ENCODE assay signal across 28 mouse cellular contexts in the genomic region with DNA sequence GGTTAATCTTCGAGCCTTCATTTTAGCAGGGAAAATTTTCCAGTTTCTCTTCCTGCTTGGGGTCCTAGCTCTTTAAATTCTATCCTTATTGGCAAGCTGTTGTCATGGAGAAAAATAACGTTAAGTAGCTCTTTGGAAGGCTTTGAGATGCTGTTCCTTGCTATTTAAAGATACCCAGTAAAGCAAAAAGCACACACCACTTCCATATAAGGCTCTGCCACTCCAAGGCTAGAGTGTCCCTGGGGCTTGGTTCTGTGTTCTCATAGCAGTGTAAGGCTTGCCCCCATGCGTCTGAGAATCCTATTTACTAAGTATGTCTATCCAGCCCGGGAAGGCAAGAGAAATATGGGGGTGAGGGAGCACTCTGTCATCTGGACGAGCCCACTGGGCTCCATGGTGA. TPM values are rescaled to one million over a fixed set of nuclear protein-coding genes. Genes with fewer than 3 reads are reported as not detected.
DNase-seq lines count a peak whose midpoint lies in the region; ATAC-seq and TF ChIP-seq lines count a peak whose summit lies in the region.
"Had no signal": no experiment of that assay in that cellular context is flagged by ENCODE, and none has a peak within 500 bp of the region (broad histone marks: within the 10 kb centered on the region; RNA-seq: fewer than 3 reads in every experiment).

No protein-coding gene starts in this region.

- H3K9ac ChIP-seq in heart, embryonic 11.5 days (ENCODE audit: low read depth, low read length): no peak overlapping the region
- no peak overlapping the region for H3K9ac ChIP-seq in hindbrain, postnatal 0 days (replicated peaks; ENCODE audit: low read length)
- no peak overlapping the region for H3K9ac ChIP-seq in hindbrain, embryonic 13.5 days
- no peak overlapping the region for H3K9ac ChIP-seq in midbrain, embryonic 16.5 days (ENCODE audit: low read depth, low read length)
- no peak overlapping the region for H3K9ac ChIP-seq in midbrain, embryonic 13.5 days (replicated peaks)
- H3K9ac ChIP-seq: forebrain, embryonic 12.5 days; hindbrain, embryonic 14.5 days; liver, embryonic 12.5 days; liver, postnatal 0 days had no signal

- DNase-seq in heart, adult 11 months: peak; percentile 70
- peak; percentile 12 for DNase-seq in hindbrain, postnatal 0 days (ENCODE audit: low spot score)
- DNase-seq: adrenal gland, postnatal 25 days; cerebellum, adult 2 months; cerebellum, postnatal 14 days; heart, postnatal 36 days; kidney, adult 11 months; kidney, postnatal 14 days; layer of hippocampus, adult 9-11 months; left cerebral cortex, postnatal 4 days; liver, postnatal 0 days; lung, postnatal 10 days; retina, postnatal 1 day; thymus, adult 2 months; thymus, postnatal 36 days had no signal

- WGBS in heart, embryonic 11.5 days (ENCODE audit: insufficient replicate concordance): 51% methylated on average over 5 of the region's 5 CpGs
- WGBS in hindbrain, postnatal 0 days: 61% methylated on average over 5 of the region's 5 CpGs
- 68% methylated on average over 5 of the region's 5 CpGs for WGBS in hindbrain, embryonic 13.5 days
- 59% methylated on average over 5 of the region's 5 CpGs for WGBS in midbrain, embryonic 16.5 days
- 66% methylated on average over 5 of the region's 5 CpGs for WGBS in midbrain, embryonic 13.5 days

- H3K36me3 ChIP-seq in heart, embryonic 11.5 days (ENCODE audit: control insufficient read depth, insufficient read depth, low read length): no peaks in the 10 kb centered on the region
- H3K36me3 ChIP-seq in hindbrain, postnatal 0 days (ENCODE audit: insufficient read depth, low read length): no peaks in the 10 kb centered on the region
- no peaks in the 10 kb centered on the region for H3K36me3 ChIP-seq in hindbrain, embryonic 13.5 days
- H3K36me3 ChIP-seq in midbrain, embryonic 16.5 days (ENCODE audit: control insufficient read depth, insufficient read depth, low read length): no peaks in the 10 kb centered on the region
- no peaks in the 10 kb centered on the region for H3K36me3 ChIP-seq in midbrain, embryonic 13.5 days
- H3K36me3 ChIP-seq: forebrain, embryonic 12.5 days; liver, embryonic 12.5 days; midbrain, embryonic 10.5 days had no signal

- no peak for ATAC-seq in heart, embryonic 11.5 days (replicated peaks; ENCODE audit: insufficient number of reproducible peaks, low FRiP score, low TSS enrichment)
- ATAC-seq in hindbrain, postnatal 0 days: no peak
- no peak for ATAC-seq in hindbrain, embryonic 13.5 days (ENCODE audit: low FRiP score)
- ATAC-seq in midbrain, embryonic 16.5 days: 0 out of 2 replicates have a peak, but pooled peaks have one; percentile 21
- no peak for ATAC-seq in midbrain, embryonic 13.5 days
- ATAC-seq: CD4-positive, CD25-positive, alpha-beta regulatory T cell, adult 4 months; inflammation-experienced regulatory T-cells, adult 6 months; liver, embryonic 12.5 days; liver, postnatal 0 days had no signal

- no peaks in the 10 kb centered on the region for H3K4me1 ChIP-seq in heart, embryonic 11.5 days (ENCODE audit: control insufficient read depth, insufficient read depth, low read length)
- no peaks in the 10 kb centered on the region for H3K4me1 ChIP-seq in hindbrain, postnatal 0 days (ENCODE audit: insufficient read depth, low read length)
- no peaks in the 10 kb centered on the region for H3K4me1 ChIP-seq in hindbrain, embryonic 13.5 days (replicated peaks)
- H3K4me1 ChIP-seq in midbrain, embryonic 16.5 days (ENCODE audit: control insufficient read depth, insufficient read depth, low read length): no peaks in the 10 kb centered on the region
- peaks cover 3% of the 10 kb centered on the region; the same call in 1 of the 2 replicates for H3K4me1 ChIP-seq in midbrain, embryonic 13.5 days (replicated peaks)
- H3K4me1 ChIP-seq in brown adipose tissue, adult 24 weeks (ENCODE audit: control insufficient read depth, insufficient read depth, insufficient read length, low read length): 0 out of 2 replicates have a peak, but pooled peaks cover 2% of the 10 kb centered on the region
- H3K4me1 ChIP-seq: liver, embryonic 12.5 days had no signal

- H3K4me2 ChIP-seq in heart, embryonic 11.5 days: no peak overlapping the region
- no peak overlapping the region for H3K4me2 ChIP-seq in hindbrain, postnatal 0 days (ENCODE audit: low read depth, low read length)
- H3K4me2 ChIP-seq in hindbrain, embryonic 13.5 days: no peak overlapping the region
- H3K4me2 ChIP-seq in midbrain, embryonic 16.5 days (ENCODE audit: low read length): no peak overlapping the region
- no peak overlapping the region for H3K4me2 ChIP-seq in midbrain, embryonic 13.5 days (replicated peaks)
- H3K4me2 ChIP-seq: forebrain, embryonic 12.5 days; hindbrain, embryonic 14.5 days; liver, embryonic 12.5 days had no signal

- H3K4me3 ChIP-seq in heart, embryonic 11.5 days (ENCODE audit: low read depth, low read length): no peak overlapping the region
- H3K4me3 ChIP-seq in hindbrain, postnatal 0 days (ENCODE audit: low read length): no peak overlapping the region
- H3K4me3 ChIP-seq in hindbrain, embryonic 13.5 days: no peak overlapping the region
- H3K4me3 ChIP-seq in midbrain, embryonic 16.5 days (ENCODE audit: low read depth, low read length): no peak overlapping the region
- H3K4me3 ChIP-seq in midbrain, embryonic 13.5 days (replicated peaks): no peak overlapping the region
- H3K4me3 ChIP-seq in brown adipose tissue, adult 24 weeks (ENCODE audit: insufficient read depth, low read depth, low read length): no peak overlapping the region
- H3K4me3 ChIP-seq: erythroblast, embryonic 14.5 days; forebrain, embryonic 12.5 days; liver, embryonic 12.5 days; midbrain, embryonic 10.5 days had no signal

- no peak for TF ChIP-seq CTCF in hindbrain, postnatal 0 days (IDR thresholded peaks at IDR 0.05; ENCODE audit: low read depth)

- H3K9me3 ChIP-seq in heart, embryonic 11.5 days (replicated peaks; ENCODE audit: control insufficient read depth, low read length): no peaks in the 10 kb centered on the region
- no peaks in the 10 kb centered on the region for H3K9me3 ChIP-seq in hindbrain, postnatal 0 days (ENCODE audit: low read length)
- H3K9me3 ChIP-seq in hindbrain, embryonic 13.5 days: no peaks in the 10 kb centered on the region
- H3K9me3 ChIP-seq in midbrain, embryonic 16.5 days (replicated peaks; ENCODE audit: control insufficient read depth, low read length, poor library complexity, severe bottlenecking): no peaks in the 10 kb centered on the region
- no peaks in the 10 kb centered on the region for H3K9me3 ChIP-seq in midbrain, embryonic 13.5 days
- H3K9me3 ChIP-seq: forebrain, embryonic 12.5 days; liver, embryonic 12.5 days; midbrain, embryonic 10.5 days had no signal

- no peak overlapping the region for H3K27ac ChIP-seq in heart, embryonic 11.5 days (ENCODE audit: low read depth, low read length)
- H3K27ac ChIP-seq in hindbrain, postnatal 0 days: no peak overlapping the region
- H3K27ac ChIP-seq in hindbrain, embryonic 13.5 days: no peak overlapping the region
- no peak overlapping the region for H3K27ac ChIP-seq in midbrain, embryonic 16.5 days (ENCODE audit: low read length)
- H3K27ac ChIP-seq in midbrain, embryonic 13.5 days: no peak overlapping the region
- 0 out of 2 replicates have a peak overlapping the region, but pooled peaks have one; percentile 12 for H3K27ac ChIP-seq in brown adipose tissue, adult 24 weeks (replicated peaks; ENCODE audit: low read depth, low read length)
- H3K27ac ChIP-seq: forebrain, embryonic 12.5 days; hindbrain, embryonic 14.5 days; liver, embryonic 12.5 days; midbrain, embryonic 10.5 days had no signal

- H3K27me3 ChIP-seq in heart, embryonic 11.5 days (ENCODE audit: control insufficient read depth, insufficient read depth, low read length): no peaks in the 10 kb centered on the region
- H3K27me3 ChIP-seq in hindbrain, postnatal 0 days (ENCODE audit: insufficient read depth, low read length): no peaks in the 10 kb centered on the region
- H3K27me3 ChIP-seq in hindbrain, embryonic 13.5 days: 0 out of 2 replicates have a peak, but pooled peaks cover 10% of the 10 kb centered on the region
- no peaks in the 10 kb centered on the region for H3K27me3 ChIP-seq in midbrain, embryonic 16.5 days (ENCODE audit: control insufficient read depth, insufficient read depth, low read depth, low read length)
- no peaks in the 10 kb centered on the region for H3K27me3 ChIP-seq in midbrain, embryonic 13.5 days
- H3K27me3 ChIP-seq: liver, embryonic 12.5 days had no signal

RNA-seq across cellular contexts. Expression of gene Zfp365, which starts 56.7 kb away (rescaled TPM):
- 0.76 and 0.77 TPM in 2 replicates for polyA plus RNA-seq in heart, embryonic 11.5 days (2014; fragmentation: Nextera tagmentation; extraction: Ambion mirVana)
- total RNA-seq in hindbrain, postnatal 0 days (2014; rRNA removed): 14.3 and 16.6 TPM in 2 replicates
- polyA plus RNA-seq in hindbrain, postnatal 0 days (2015; fragmentation: Nextera tagmentation; extraction: Ambion mirVana): 7.9 and 8.8 TPM in 2 replicates
- polyA plus RNA-seq in hindbrain, embryonic 13.5 days (2015; fragmentation: Nextera tagmentation; extraction: Ambion mirVana): 2.1 and 2.4 TPM in 2 replicates
- polyA plus RNA-seq in midbrain, embryonic 16.5 days (2015; fragmentation: Nextera tagmentation; extraction: Ambion mirVana): 6.7 and 7.4 TPM in 2 replicates
- 2.7 and 3.0 TPM in 2 replicates for polyA plus RNA-seq in midbrain, embryonic 13.5 days (2015; fragmentation: Nextera tagmentation; extraction: Ambion mirVana)
- not detected in 2 replicates for polyA plus RNA-seq in brown adipose tissue, adult 24 weeks (2012; ENCODE audit: insufficient read depth, insufficient read length, missing spikeins)
- total RNA-seq: megakaryocyte progenitor cell, adult 5-6 weeks had no signal
- polyA plus RNA-seq: erythroblast, embryonic 14.5 days had no signal
